Mouse (Mus musculus): ENCODE results near the gene Adsl. TPM values are rescaled to one million over a fixed set of nuclear protein-coding genes. Genes with fewer than 3 reads are reported as not detected.

Adsl gene
- polyA plus RNA-seq, 1 experiment from 2014 or later, result 99.5 TPM

DNA sequence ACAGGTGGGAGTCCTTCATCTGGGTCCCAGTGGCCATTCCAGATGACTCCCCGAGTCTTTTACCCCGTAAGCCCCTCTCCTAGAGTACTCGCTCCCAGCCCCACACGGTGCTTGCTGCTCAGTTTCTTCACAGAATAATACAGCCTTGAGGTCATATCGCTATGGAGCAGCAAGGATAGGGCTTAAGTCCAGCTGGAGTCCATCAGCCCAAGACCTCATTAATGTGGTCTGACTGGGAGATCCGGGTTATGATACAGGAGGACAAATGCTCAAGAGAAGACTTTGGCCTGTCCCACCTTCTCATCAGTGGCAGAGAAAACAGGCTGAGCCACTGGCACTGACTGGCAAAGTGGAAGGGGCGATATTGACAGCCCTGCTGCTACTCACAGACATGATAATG is 69.0 kb downstream of the Adsl start:
- DNase-seq (ENCODE audit: low spot score), result no peak
- 86% methylated on average over 7 of the region's 7 CpGs for WGBS

More for the DNA sequence above, 69.0 kb downstream of the Adsl start:
- H3K4me2 ChIP-seq (ENCODE audit: low read depth, low read length), result no peak overlapping the region
- no peak for ATAC-seq (ENCODE audit: low read depth)
- no peaks in the 10 kb centered on the region for H3K4me1 ChIP-seq (ENCODE audit: control insufficient read depth, insufficient read depth, low read length)
- peaks cover 88% of the 10 kb centered on the region for H3K36me3 ChIP-seq (ENCODE audit: control insufficient read depth, insufficient read depth, low read length)
- no peak overlapping the region for H3K9ac ChIP-seq (ENCODE audit: low read depth, low read length)
- H3K27ac ChIP-seq (replicated peaks; ENCODE audit: low read depth, low read length), result no peak overlapping the region
- no peaks in the 10 kb centered on the region for H3K9me3 ChIP-seq (ENCODE audit: control insufficient read depth, low read length)
- no peaks in the 10 kb centered on the region for H3K27me3 ChIP-seq (replicated peaks; ENCODE audit: control insufficient read depth, insufficient read depth, low read length)
- no peak overlapping the region for H3K4me3 ChIP-seq (ENCODE audit: low read depth, low read length)

Small RNAs within 50 kb of the gene (microRNA-seq; reads per million reads assigned to microRNA genes)
- gene Mir5113 (ENCODE audit: borderline number of aligned reads), result 9.5 reads per million, percentile 28 among the genes with 10 or more reads in this experiment

Other genes with a start within 250 kb of the Adsl start
- 12.5 and 16.1 TPM in 2 replicates for gene Tnrc6b, start 237.2 kb upstream of the Adsl start, polyA plus RNA-seq (2014; fragmentation: Nextera tagmentation; extraction: Ambion mirVana)
- gene Sgsm3, start 29.3 kb downstream of the Adsl start, polyA plus RNA-seq (2014; fragmentation: Nextera tagmentation; extraction: Ambion mirVana), result 23.8 and 24.9 TPM in 2 replicates
- 24.5 and 28.6 TPM in 2 replicates for gene Mrtfa, start 242.3 kb downstream of the Adsl start, polyA plus RNA-seq (2014; fragmentation: Nextera tagmentation; extraction: Ambion mirVana)

Data from embryonic facial prominence, embryonic 14.5 days (tissue).